In genomic region chr10:81431526-81432168, GRCm38 (mm10) we compare ENCODE assay signal across 8 mouse cellular contexts. TPM values are rescaled to one million over a fixed set of nuclear protein-coding genes. Genes with fewer than 3 reads are reported as not detected.
A peak's percentile ranks its signal among the peaks of the same experiment; 100 is the strongest.
DNase-seq lines count a peak whose midpoint lies in the region; ATAC-seq lines count a peak whose summit lies in the region.

No protein-coding gene starts in this region.

- H3K27me3 ChIP-seq in megakaryocyte, embryonic 14.5 days (replicated peaks), result peaks cover 3% of the 10 kb centered on the region
- peaks cover 7% of the 10 kb centered on the region; the same call in 1 of the 2 replicates for H3K27me3 ChIP-seq in forebrain, embryonic 15.5 days
- H3K27me3 ChIP-seq in intestine, embryonic 14.5 days (replicated peaks; ENCODE audit: control insufficient read depth, insufficient read depth, low read length), result 0 out of 2 replicates have a peak, but pooled peaks cover 3% of the 10 kb centered on the region

- peak overlapping the region; percentile 94 for H3K27ac ChIP-seq in forebrain, embryonic 15.5 days (replicated peaks)
- peak overlapping the region; percentile 82; the same call in 1 of the 2 replicates for H3K27ac ChIP-seq in intestine, embryonic 14.5 days (ENCODE audit: low read depth)

- no peaks in the 10 kb centered on the region for H3K36me3 ChIP-seq in megakaryocyte, embryonic 14.5 days (replicated peaks; ENCODE audit: low read length)
- no peaks in the 10 kb centered on the region for H3K36me3 ChIP-seq in forebrain, embryonic 15.5 days
- H3K36me3 ChIP-seq in intestine, embryonic 14.5 days (ENCODE audit: control insufficient read depth, insufficient read depth, low read length), result no peaks in the 10 kb centered on the region

- no peaks in the 10 kb centered on the region for H3K9me3 ChIP-seq in megakaryocyte, embryonic 14.5 days
- H3K9me3 ChIP-seq in forebrain, embryonic 15.5 days, result no peaks in the 10 kb centered on the region
- no peaks in the 10 kb centered on the region for H3K9me3 ChIP-seq in intestine, embryonic 14.5 days (ENCODE audit: control insufficient read depth, low read length)

- H3K4me3 ChIP-seq in megakaryocyte, embryonic 14.5 days (replicated peaks), result peak overlapping the region; percentile 94
- H3K4me3 ChIP-seq in forebrain, embryonic 15.5 days, result peak overlapping the region; percentile 86
- H3K4me3 ChIP-seq in intestine, embryonic 14.5 days (ENCODE audit: low read depth, low read length), result peak overlapping the region; percentile 69; the same call in 1 of the 2 replicates

- no peak for ATAC-seq in megakaryocyte, adult 5-6 weeks (ENCODE audit: poor library complexity, severe bottlenecking)
- ATAC-seq in forebrain, embryonic 15.5 days (replicated peaks), result peak; percentile 2; the same call in 1 of the 2 replicates
- no peak for ATAC-seq in intestine, embryonic 14.5 days (replicated peaks; ENCODE audit: low FRiP score, low TSS enrichment, low read depth)

- WGBS in forebrain, embryonic 15.5 days, result 13% methylated on average over 15 of the region's 15 CpGs
- WGBS in intestine, embryonic 14.5 days, result 18% methylated on average over 15 of the region's 15 CpGs

- DNase-seq in adrenal gland, adult 8-10 months, result peak; percentile 44
- peak; percentile 69 for DNase-seq in intestine, embryonic 14.5 days (ENCODE audit: low spot score)
- peak; percentile 6 for DNase-seq in liver
- DNase-seq in ovary, postnatal 36 days (ENCODE audit: low spot score), result peak; percentile 34
- no peak for DNase-seq in c-Kit-positive CD71-positive TER-119-positive erythroid progenitor cells, embryonic 14.5 days (ENCODE audit: low spot score)

- H3K4me1 ChIP-seq in megakaryocyte, embryonic 14.5 days, result peaks cover 79% of the 10 kb centered on the region
- peaks cover 58% of the 10 kb centered on the region for H3K4me1 ChIP-seq in forebrain, embryonic 15.5 days
- H3K4me1 ChIP-seq in intestine, embryonic 14.5 days (replicated peaks; ENCODE audit: control insufficient read depth, insufficient read depth, low read length), result peaks cover 3% of the 10 kb centered on the region; the same call in 1 of the 2 replicates

- H3K4me2 ChIP-seq in forebrain, embryonic 15.5 days (replicated peaks), result peak overlapping the region; percentile 74
- peak overlapping the region; percentile 88 for H3K4me2 ChIP-seq in intestine, embryonic 14.5 days (ENCODE audit: low read length)

- H3K9ac ChIP-seq in forebrain, embryonic 15.5 days (replicated peaks), result peak overlapping the region; percentile 81; the same call in 1 of the 2 replicates
- H3K9ac ChIP-seq in intestine, embryonic 14.5 days (ENCODE audit: low read length), result no peak overlapping the region

RNA-seq across cellular contexts. Expression of gene Nfic, which starts 23.8 kb away (rescaled TPM):
- polyA plus RNA-seq in megakaryocyte, embryonic 14.5 days (2012; ENCODE audit: insufficient read depth, low replicate concordance), result 184 and 257 TPM in 2 replicates
- total RNA-seq in megakaryocyte, adult 5-6 weeks (2015), result 51.4 and 54.5 TPM in 2 replicates
- 6.2 and 8.6 TPM in 2 replicates for total RNA-seq in megakaryocyte, adult 5-6 weeks (2017)
- total RNA-seq in adrenal gland, adult 8-10 months (2022), result 100 to 1,000 TPM; 113 to 191 (median 144) TPM
- polyA plus RNA-seq in forebrain, embryonic 15.5 days (2015; fragmentation: Nextera tagmentation; extraction: Ambion mirVana), result 24.2 and 29.4 TPM in 2 replicates
- 52.4 and 57.2 TPM in 2 replicates for polyA plus RNA-seq in intestine, embryonic 14.5 days (2014; fragmentation: Nextera tagmentation; extraction: Ambion mirVana)

RNA-seq across cellular contexts. Expression of gene Smim24, which starts 38.8 kb away (rescaled TPM):
- 4.4 TPM in 1 of 2 replicates, not detected in the other for polyA plus RNA-seq in megakaryocyte, embryonic 14.5 days (2012; ENCODE audit: insufficient read depth, low replicate concordance)
- 30.6 and 34.0 TPM in 2 replicates for total RNA-seq in megakaryocyte, adult 5-6 weeks (2015)
- 6.5 and 11.5 TPM in 2 replicates for total RNA-seq in megakaryocyte, adult 5-6 weeks (2017)
- total RNA-seq in adrenal gland, adult 8-10 months (2022), result 1 to 10 TPM in 2 of 4 experiments, under 1 TPM in 2; 0.78 to 2.0 (median 0.96) TPM
- 1.2 and 1.8 TPM in 2 replicates for polyA plus RNA-seq in forebrain, embryonic 15.5 days (2015; fragmentation: Nextera tagmentation; extraction: Ambion mirVana)
- 99.8 and 125 TPM in 2 replicates for polyA plus RNA-seq in intestine, embryonic 14.5 days (2014; fragmentation: Nextera tagmentation; extraction: Ambion mirVana)

RNA-seq across cellular contexts. Expression of gene Gm48552, which starts 42.8 kb away (rescaled TPM):
- polyA plus RNA-seq in megakaryocyte, embryonic 14.5 days (2012; ENCODE audit: insufficient read depth, low replicate concordance), result 8.4 TPM in 1 of 2 replicates, not detected in the other
- not detected in 2 replicates for total RNA-seq in megakaryocyte, adult 5-6 weeks (2015)
- total RNA-seq in megakaryocyte, adult 5-6 weeks (2017), result 0.26 and 1.4 TPM in 2 replicates
- 1 to 10 TPM; 2.0 to 4.2 (median 2.6) TPM for total RNA-seq in adrenal gland, adult 8-10 months (2022)
- 2.9 and 3.1 TPM in 2 replicates for polyA plus RNA-seq in forebrain, embryonic 15.5 days (2015; fragmentation: Nextera tagmentation; extraction: Ambion mirVana)
- 0.37 and 0.44 TPM in 2 replicates for polyA plus RNA-seq in intestine, embryonic 14.5 days (2014; fragmentation: Nextera tagmentation; extraction: Ambion mirVana)

RNA-seq across cellular contexts. Expression of gene Gm48551, which starts 47.4 kb away (rescaled TPM):
- 0.89 TPM in 1 of 2 replicates, not detected in the other for polyA plus RNA-seq in megakaryocyte, embryonic 14.5 days (2012; ENCODE audit: insufficient read depth, low replicate concordance)
- total RNA-seq in megakaryocyte, adult 5-6 weeks (2015), result 0.83 and 2.9 TPM in 2 replicates
- 0.33 TPM in 1 of 2 replicates, not detected in the other for total RNA-seq in megakaryocyte, adult 5-6 weeks (2017)
- 1 to 10 TPM in 2 of 4 experiments, under 1 TPM in 2; 0.65 to 2.9 (median 1.0) TPM for total RNA-seq in adrenal gland, adult 8-10 months (2022)
- polyA plus RNA-seq in forebrain, embryonic 15.5 days (2015; fragmentation: Nextera tagmentation; extraction: Ambion mirVana), result 5.4 and 6.6 TPM in 2 replicates
- 2.4 and 4.2 TPM in 2 replicates for polyA plus RNA-seq in intestine, embryonic 14.5 days (2014; fragmentation: Nextera tagmentation; extraction: Ambion mirVana)

RNA-seq across cellular contexts. Expression of gene Dohh, which starts 47.4 kb away (rescaled TPM):
- 80.4 and 114 TPM in 2 replicates for polyA plus RNA-seq in megakaryocyte, embryonic 14.5 days (2012; ENCODE audit: insufficient read depth, low replicate concordance)
- total RNA-seq in megakaryocyte, adult 5-6 weeks (2015), result 5.4 and 5.7 TPM in 2 replicates
- total RNA-seq in megakaryocyte, adult 5-6 weeks (2017), result 21.9 and 42.4 TPM in 2 replicates
- 10 to 100 TPM; 49.8 to 60.2 (median 55.0) TPM for total RNA-seq in adrenal gland, adult 8-10 months (2022)
- polyA plus RNA-seq in forebrain, embryonic 15.5 days (2015; fragmentation: Nextera tagmentation; extraction: Ambion mirVana), result 88.2 and 89.0 TPM in 2 replicates
- polyA plus RNA-seq in intestine, embryonic 14.5 days (2014; fragmentation: Nextera tagmentation; extraction: Ambion mirVana), result 70.7 and 70.8 TPM in 2 replicates

Comparison
In these comparisons a context has a peak if more than half of its experiments do, and no peak if none do; other contexts are left out.
1. RNA of gene Smim24, which starts 38.8 kb away (polyA plus RNA-seq): 99.8 to 125 TPM in intestine, embryonic 14.5 days; 4.4 TPM in megakaryocyte, embryonic 14.5 days and 1.2 to 1.8 TPM in forebrain, embryonic 15.5 days; every median in the first group is over 10 times any median in the second.
2. Peak in every context shown above with its lines, with median percentiles within 50 percentile points of each other: H3K4me3 ChIP-seq.